Mouse (Mus musculus) gastrocnemius, postnatal 10 days (tissue): ENCODE measurements around the gene Ctsg. TPM values are rescaled to one million over a fixed set of nuclear protein-coding genes. Genes with fewer than 3 reads are reported as not detected.
"Not testable (repeated sequence)": the region's sequence is repeated elsewhere in the genome, so short reads cannot be mapped to it uniquely, and the experiment has no call there.

Source experiments
- DNase-seq: peaks from one replicate; pipeline ENCODE4 v3.0.0; 2021; ENCODE audit warnings: mixed read lengths
- long read RNA-seq, 2 experiments: library from polyadenylated mRNA; stranded (forward); transcript quantifications; one replicate each; pipeline ENCODE4 v2.0.0; 2021
- total RNA-seq, 2 experiments: library from RNA; stranded (reverse); gene quantifications; 2 replicates each; pipeline ENCODE4 v1.2.3; 2021

Gene Ctsg
- total RNA-seq = under 1 TPM in 1 of 2 experiments, not detected in 1; 0.97 TPM
- long read RNA-seq, experiment 1 = 0 reads
- long read RNA-seq, experiment 2 = 0 reads

- no peak for DNase-seq
Measured at GRCm38 (mm10) chr14:56102386-56102785, at the start of gene Ctsg. Ctsg (minus strand) TSS chr14:56102574.

GRCm38 (mm10) chr14:56133675-56134074 is 31.3 kb upstream of the Ctsg start:
- not testable (repeated sequence) for DNase-seq

GRCm38 (mm10) chr14:56132508-56132907 is 30.1 kb upstream of the Ctsg start, which contains the start of gene Gzmd:
Gzmd (minus strand) TSS chr14:56132608.
- DNase-seq = not testable (repeated sequence)

GRCm38 (mm10) chr14:56128341-56128740 is 26.0 kb upstream of the Ctsg start:
- no peak for DNase-seq

- DNase-seq = no peak
Measured at GRCm38 (mm10) chr14:56123516-56123915, 21.1 kb upstream of the Ctsg start.

- no peak for DNase-seq
Measured at GRCm38 (mm10) chr14:56120525-56120924, 18.2 kb upstream of the Ctsg start, which contains the start of gene Gzme. Gzme (minus strand) TSS chr14:56120625.

GRCm38 (mm10) chr14:56115531-56116310 is 13.3 kb upstream of the Ctsg start:
- DNase-seq = not testable (repeated sequence)

- DNase-seq = no peak
Measured at GRCm38 (mm10) chr14:56105447-56106180, 3.2 kb upstream of the Ctsg start.

- no peak for DNase-seq
Measured at GRCm38 (mm10) chr14:56105016-56105415, 2.6 kb upstream of the Ctsg start.

- no peak for DNase-seq
Measured at GRCm38 (mm10) chr14:56103452-56103851, 1.1 kb upstream of the Ctsg start.

- no peak for DNase-seq
Measured at GRCm38 (mm10) chr14:56098940-56099339, 3.4 kb downstream of the Ctsg start.

GRCm38 (mm10) chr14:56097597-56097996 is 4.8 kb downstream of the Ctsg start:
- DNase-seq = no peak

GRCm38 (mm10) chr14:56093353-56093752 is 9.0 kb downstream of the Ctsg start:
- DNase-seq = no peak

- DNase-seq = no peak
Measured at GRCm38 (mm10) chr14:56086711-56087110, 15.7 kb downstream of the Ctsg start.

- DNase-seq = no peak
Measured at GRCm38 (mm10) chr14:56085167-56085566, 17.2 kb downstream of the Ctsg start, which contains the start of gene Mcpt8. Mcpt8 (minus strand) TSS chr14:56085273.

GRCm38 (mm10) chr14:56082016-56082415 is 20.4 kb downstream of the Ctsg start:
- no peak for DNase-seq

- DNase-seq = not testable (repeated sequence)
Measured at GRCm38 (mm10) chr14:56062213-56062612, 40.2 kb downstream of the Ctsg start, which contains the start of gene Mcpt4. Mcpt4 (minus strand) TSS chr14:56062313.

- DNase-seq = no peak
Measured at GRCm38 (mm10) chr14:56057722-56058121, 44.7 kb downstream of the Ctsg start.

- DNase-seq = no peak
Measured at GRCm38 (mm10) chr14:56055408-56055807, 47.0 kb downstream of the Ctsg start.
